Mouse (Mus musculus) right cerebral cortex, postnatal 36 days (tissue): Measurements from ENCODE around the gene Lrp11.

Experiments used
- DNase-seq, 2 experiments: peaks; one replicate each; pipeline ENCODE4 v3.0.0; 2022; ENCODE audit warnings: low spot score in 2 of 2, mixed read lengths in 1 of 2

Lrp11 gene

DNA sequence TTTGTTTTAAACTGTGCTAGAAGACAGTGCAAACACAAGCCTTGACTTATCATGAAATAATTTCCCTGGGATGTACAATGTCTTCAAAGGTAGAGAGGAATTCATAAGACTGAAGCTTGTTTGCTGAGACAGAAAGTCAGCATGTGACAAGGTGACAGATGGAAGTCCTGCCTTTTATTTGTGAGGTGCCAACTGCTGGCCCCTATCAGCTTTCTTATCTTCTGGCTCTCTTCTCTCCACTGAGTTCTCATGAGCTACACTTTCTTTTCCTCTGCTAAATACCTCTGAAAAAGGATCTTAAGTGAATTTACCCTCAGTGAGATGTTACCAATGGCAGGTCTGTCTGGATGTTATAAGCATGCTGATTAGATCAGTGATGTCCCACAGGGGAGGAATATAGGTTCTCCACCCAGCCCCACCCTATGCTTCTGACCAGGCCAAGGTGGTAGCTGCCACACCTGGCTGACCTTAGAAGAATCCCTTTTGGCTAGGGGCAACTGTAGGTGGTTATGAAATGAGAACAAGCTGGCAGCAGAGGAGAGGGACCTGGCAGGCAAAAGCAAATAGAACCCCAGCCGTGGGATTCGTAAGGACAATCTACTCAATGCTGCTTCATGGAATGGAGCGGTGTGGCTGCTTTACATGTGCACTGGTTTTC is 34.4 kb downstream of the Lrp11 start:
- no peak for DNase-seq

DNA sequence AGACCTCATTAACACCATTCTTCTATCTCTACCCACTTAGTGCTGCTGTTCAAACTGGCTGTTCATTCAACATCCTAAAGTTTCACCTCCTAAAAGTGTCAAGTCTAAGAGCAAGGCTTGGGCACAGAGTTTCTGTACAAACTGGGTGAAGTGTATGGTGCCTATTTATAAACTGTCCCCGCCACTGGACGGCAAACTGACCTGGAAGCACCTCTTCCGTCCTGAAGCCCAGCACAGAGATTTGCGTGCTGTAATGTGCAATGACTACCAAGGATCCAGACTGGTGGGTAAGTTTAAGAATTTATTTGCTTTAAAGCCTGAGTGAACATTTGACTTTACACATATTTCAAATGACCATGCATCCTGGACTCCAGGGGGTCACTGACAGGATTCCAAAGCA is 39.5 kb downstream of the Lrp11 start:
- no peak for DNase-seq

DNA sequence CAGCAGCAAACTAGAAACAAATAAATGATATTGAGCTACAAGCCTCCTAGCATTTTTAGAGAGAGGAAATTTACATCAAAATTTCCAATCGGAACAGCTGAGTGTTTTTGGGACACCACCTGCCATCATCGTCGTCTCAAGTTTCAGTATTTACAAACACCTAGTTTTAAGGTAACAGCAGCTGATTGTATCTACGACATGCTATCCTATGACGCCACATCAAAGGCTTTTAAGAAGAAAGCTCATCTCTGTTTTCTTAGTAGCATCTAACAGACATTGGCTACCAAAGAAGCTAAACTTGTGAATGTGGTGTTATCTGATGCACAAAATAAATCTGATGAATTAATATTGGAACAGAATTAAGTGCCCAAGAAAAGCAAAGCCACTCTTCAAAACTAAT is 40.7 kb downstream of the Lrp11 start:
- no peak for DNase-seq

DNA sequence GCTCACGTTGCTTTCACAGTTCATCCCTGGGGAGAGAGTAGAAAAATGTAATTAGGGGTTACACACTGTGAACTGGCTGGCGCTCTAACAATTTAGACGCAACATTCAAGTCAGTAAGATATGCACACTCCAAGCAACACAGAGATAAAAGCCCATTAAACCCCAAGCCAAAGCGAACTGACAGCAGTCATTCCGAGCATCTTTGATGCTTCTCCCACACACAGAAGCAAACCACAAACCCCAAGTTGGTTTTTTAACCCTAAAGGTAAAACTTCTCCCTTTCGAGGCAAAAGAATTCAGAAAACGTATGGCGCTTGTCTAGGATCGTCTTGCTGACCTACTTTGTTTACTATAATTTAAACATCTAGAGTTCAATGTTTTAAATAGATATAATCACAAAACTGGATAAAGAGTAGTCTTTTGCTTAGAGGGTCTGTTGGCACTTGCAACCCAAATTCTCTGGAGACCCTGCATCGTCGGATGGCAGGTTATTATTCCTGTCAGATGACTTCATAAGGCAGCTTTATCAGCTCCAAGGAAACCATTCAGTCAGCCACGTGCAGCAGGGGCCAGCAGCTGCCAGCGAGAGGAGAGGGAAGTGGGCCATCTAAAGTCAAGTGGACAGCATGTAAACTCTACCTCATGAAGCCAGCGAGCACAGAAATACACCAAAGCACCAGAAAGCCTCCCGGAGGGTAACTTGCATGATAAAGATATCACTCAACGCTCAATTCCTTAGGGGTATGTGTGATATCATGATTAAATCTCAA is 41.5 kb downstream of the Lrp11 start:
- no peak for DNase-seq

DNA sequence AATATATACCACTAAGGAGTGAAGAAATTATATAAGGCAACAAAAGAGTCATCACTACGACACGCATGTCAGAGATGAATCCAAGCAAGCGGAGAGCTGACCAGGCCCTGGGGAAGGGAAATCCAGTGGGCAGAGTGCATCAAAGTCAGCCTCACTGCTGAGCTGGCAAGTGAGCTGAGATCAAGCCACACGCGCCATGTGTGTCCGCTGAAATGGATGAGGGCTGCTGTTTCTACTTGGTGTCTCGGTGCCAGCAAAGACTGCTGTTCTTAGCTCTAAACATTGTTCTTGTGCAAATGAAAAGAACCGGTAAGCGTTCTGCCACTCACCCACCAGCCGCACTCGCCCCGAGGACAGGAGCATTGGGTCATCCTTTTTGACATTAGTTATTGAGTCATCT is 50.8 kb downstream of the Lrp11 start:
- DNase-seq, result no peak

DNA sequence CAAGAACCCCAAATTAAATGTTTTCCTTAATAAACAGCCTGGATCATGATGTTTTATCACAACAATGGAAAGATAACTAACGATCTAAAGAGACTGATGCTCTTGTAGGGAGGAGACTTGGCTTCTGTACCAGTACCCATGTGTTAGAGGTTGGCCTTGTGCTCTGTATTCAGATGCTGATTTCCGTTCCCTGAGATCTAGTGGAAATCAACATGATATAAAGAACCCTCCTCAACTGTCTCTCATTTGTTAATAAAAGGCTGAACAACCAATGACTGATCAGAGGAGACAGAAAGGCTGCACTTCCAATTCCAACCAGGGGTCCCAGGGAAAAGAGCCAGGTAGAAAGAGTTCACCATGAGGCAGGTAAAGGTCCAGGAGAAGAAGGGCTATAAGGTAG is 56.3 kb downstream of the Lrp11 start:
- no peak for DNase-seq

DNA sequence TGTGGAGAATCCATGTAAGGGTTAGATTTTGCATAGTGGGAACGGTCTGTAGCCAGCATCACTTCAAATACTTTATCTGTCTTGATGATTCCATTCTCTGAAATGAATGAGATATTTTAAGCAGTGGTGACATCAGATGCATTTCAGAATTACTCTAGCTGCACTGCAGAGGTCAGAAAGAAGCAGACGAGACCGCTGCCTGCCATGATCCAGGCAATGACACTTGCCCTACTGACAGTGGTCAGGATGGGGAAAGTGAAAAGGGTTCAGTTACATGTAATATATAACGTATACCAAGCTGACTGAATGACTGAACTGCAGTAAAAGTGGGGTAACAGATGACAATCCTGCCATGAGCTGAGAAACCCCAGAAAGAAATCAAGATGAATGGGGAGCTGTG is 59.5 kb downstream of the Lrp11 start:
- DNase-seq, result no peak

DNA sequence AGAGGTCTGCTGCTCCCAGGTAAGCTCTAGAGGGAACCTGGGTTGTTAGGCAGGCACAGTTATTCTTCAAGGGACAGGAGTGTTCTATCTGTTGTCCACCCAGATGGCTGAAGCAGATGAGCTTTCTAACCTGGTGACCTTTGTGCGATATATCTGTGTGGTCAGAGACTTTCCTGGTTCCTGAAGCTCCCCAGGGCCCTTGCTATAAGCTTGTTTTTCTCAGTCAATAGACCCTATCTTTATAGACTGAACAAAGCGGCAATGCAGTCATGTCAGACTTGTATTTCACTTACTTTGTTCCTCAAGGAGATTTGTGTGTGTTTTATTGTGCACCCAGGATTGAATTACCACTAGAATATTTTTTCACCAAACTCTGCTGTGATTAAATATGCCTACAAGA is 61.5 kb downstream of the Lrp11 start:
- no peak for DNase-seq

DNA sequence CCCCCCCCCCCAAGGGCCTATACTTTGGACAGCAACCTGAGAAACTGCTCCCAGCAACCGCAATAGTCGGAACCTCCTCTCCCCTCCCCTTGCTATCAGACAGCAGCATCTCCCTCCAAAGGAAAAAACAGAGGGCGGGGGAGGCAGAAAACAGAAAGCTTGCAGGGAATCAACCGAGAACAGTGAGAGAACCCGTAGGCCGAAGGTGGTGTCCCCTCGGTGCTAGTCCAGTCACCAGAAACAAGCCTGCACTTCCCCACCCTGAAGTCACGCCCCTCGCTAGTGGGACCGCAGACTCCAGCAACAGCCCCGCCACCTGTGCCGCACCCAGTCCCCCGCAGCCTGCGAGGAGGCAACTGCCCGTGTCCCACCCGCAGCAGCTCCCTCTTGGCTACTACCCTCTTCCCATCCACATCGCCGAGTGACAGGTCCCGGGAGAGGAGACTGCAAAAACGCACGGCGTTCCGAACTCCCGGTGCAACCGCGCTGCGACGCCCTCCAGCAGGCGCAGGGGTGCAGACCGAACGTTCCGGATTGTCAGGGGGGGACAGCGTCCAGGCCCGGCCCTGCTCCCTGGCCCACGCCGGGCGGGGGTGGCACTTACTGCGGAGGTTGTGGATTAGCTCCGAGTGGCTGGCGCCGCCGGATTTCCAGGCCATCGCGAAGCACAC is 73.0 kb downstream of the Lrp11 start:
- no peak for DNase-seq

DNA sequence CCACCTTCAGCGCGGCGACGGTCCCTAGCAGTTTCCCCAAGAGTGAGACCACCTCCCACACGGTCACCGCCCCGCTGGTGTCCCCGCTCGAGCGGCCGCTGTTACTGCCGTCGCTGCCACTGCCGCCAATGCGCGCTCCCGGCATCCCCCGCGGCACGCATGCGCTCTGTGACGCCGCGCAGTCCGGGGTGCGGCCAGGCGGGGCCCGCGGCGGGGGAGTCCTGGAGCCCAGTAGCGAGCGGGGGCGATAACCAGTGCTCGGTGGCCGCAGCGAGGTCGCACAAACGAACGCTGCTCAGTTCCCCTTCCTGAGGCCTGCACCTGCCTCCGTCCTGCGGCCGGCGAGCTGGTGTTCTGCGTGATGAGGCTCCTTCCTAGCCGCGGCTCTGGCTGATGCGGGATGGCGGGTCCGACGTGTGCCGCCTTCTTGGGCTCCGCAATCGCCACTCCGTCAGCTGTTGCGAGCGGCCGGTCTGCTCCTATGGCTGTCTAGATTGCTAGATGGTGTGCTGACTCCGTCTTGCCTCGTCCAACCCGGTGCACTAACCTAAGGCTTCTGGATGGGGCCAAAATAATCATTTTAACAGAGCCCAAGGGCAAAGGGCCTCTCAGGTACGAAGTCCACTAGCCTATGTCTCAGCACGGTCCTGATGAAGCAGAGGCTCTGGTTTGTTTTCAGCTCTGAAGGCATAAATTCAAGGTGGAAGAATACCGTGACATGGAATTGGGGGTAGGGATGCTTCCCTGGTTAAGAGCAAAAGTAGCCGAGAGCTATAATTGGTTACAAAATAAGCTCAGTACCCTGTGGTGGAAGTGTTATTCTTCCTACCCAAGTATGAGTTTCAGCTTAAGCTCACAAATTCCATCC is 73.8 kb downstream of the Lrp11 start:
- peak; percentile 89 to 90 for DNase-seq

DNA sequence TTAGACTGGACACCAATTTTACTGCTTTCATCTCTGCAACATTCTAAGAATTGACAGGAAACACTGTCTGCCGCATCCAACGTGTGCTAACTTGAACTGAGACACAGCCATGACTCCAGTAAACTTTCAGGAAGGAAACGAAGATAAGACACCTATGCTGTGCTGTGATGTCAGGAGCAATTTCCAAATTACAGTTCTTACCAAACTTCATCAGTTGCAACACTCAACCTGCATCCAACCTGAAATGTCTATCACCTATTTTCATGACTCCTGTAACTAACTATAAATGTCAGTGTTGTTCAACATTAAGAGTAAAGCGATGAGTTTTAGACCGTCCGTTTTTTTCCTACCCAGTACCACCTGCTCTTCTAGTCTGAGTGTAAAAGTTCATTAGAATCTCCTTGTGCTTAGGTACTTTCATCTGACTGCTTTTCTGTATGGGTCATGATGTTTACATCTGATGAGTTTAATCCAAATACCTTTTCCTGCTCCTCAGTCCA is 74.5 kb downstream of the Lrp11 start:
- DNase-seq, result no peak

DNA sequence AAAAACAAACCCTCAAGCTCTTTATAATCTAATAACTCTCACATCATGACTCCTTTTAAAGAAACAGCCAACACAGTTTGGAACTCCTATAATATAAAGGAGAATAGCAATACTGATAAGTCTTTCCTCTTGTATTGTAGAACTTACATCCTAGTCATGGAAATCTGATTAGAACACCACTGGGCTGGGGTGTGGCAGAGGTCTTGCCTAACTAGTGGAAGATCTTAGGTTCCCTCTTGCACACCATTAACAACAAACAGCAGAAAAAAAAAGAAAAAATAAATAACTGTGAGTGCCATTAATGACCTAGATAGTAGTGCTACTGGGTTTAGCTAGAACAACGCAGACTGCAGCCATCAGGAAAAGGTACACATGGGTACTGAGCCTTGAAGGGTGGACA is 75.3 kb downstream of the Lrp11 start:
- no peak for DNase-seq

DNA sequence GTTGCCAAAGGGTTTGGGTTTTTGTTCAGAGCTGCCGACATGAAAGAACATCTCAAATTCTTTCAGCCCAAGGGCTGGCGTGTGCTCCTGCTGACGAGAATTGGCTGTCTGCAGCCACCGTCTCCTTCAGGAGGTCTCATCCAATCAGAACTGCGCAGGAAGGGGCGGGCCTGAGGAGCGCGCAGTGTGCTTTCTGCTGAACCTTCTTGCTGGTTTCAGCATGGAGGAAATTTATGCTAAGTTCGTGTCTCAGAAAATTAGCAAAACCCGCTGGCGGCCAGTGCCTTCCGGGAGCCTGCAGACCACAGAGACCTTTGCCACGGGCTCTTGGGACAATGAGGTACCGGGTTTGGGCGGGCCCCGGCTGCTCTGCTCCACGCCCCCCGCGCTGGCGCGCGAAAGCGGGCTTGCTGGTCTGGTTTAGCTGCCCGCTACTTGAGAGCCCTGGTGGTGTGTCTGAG is 77.8 kb downstream of the Lrp11 start, which contains the start of gene Nup43:
Nup43 (plus strand) TSS at position 162 of the 461 bp plus-strand sequence.
- peak; percentile 77 to 81 for DNase-seq

DNA sequence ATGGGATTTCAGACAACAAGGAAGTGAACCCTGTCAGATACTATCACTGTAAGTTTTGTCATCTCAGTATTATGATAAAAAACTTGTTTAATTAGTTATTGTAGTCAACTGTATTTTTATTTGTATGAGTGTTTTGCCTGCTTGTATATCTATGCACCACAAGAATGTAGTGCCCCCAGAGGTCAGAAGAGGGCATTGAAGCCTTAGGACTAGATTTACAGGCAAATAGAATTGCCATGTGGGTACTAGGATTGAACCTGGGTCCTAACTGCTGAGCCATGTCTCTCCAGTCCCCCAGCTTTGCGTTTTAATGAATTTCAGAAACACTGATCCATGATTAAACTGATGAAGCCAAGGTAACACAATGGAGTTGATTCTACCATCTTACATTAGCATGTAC is 84.1 kb downstream of the Lrp11 start:
- no peak for DNase-seq
